Mouse (Mus musculus) liver, postnatal 0 days (tissue): ENCODE results near the gene Pdia4. TPM values are rescaled to one million over a fixed set of nuclear protein-coding genes. Genes with fewer than 3 reads are reported as not detected.

Experiments
- ATAC-seq: fragments of 200-750 bp; cut with Nextera tagmentation; 2 replicates; pipeline ENCODE4 v1.8.0; 2017; ENCODE audit warnings: mild to moderate bottlenecking, moderate library complexity
- DNase-seq: peaks from one replicate; pipeline ENCODE4 v3.0.0-alpha.2; 2016
- H3K27ac ChIP-seq: fragments of 300-500 bp; sonication (generic); 2 replicates; pipeline ENCODE4 v1.5.1; 2014; ENCODE audit warnings: antibody characterized with exemption, moderate library complexity, mild to moderate bottlenecking, low read depth
- H3K27me3 ChIP-seq: fragments of 300-500 bp; sonication (generic); 2 replicates; pipeline ENCODE4 v1.6.1; 2014; ENCODE audit warnings: low read length, control low read depth, mixed read lengths; ENCODE audit not compliant: insufficient read depth
- H3K36me3 ChIP-seq: fragments of 300-500 bp; sonication (generic); replicated peaks from 2 replicates; pipeline ENCODE4 v1.6.1; 2014; ENCODE audit warnings: mild to moderate bottlenecking, control low read depth, low read length, moderate library complexity, mixed read lengths; ENCODE audit not compliant: insufficient read depth
- H3K4me1 ChIP-seq: fragments of 300-500 bp; sonication (generic); 2 replicates; pipeline ENCODE4 v1.6.1; 2014; ENCODE audit warnings: antibody characterized with exemption, mild to moderate bottlenecking, control low read depth; ENCODE audit not compliant: insufficient read depth
- H3K4me2 ChIP-seq: fragments of 300-500 bp; sonication (generic); 2 replicates; pipeline ENCODE4 v1.6.1; 2014; ENCODE audit warnings: low read depth, mild to moderate bottlenecking, low read length, moderate library complexity, mixed read lengths
- H3K4me3 ChIP-seq: fragments of 300-500 bp; sonication (generic); 2 replicates; pipeline ENCODE4 v1.5.1; 2014; ENCODE audit warnings: low read depth, low read length
- H3K9ac ChIP-seq: fragments of 300-500 bp; sonication (generic); replicated peaks from 2 replicates; pipeline ENCODE4 v1.6.1; 2014; ENCODE audit warnings: mild to moderate bottlenecking, moderate library complexity
- H3K9me3 ChIP-seq: fragments of 300-500 bp; sonication (generic); 2 replicates; pipeline ENCODE4 v1.6.1; 2016; ENCODE audit warnings: mild to moderate bottlenecking, control low read depth, low read length, mixed read lengths
- CTCF ChIP-seq: sonication (generic); IDR thresholded peaks from 2 replicates; pipeline ENCODE4 v1.5.1; 2016; ENCODE audit warnings: antibody characterized with exemption, low read depth
- EP300 ChIP-seq: IDR thresholded peaks from 2 replicates; pipeline ENCODE4 v1.6.1; 2016; ENCODE audit warnings: antibody characterized with exemption, low read depth, mild to moderate bottlenecking
- WGBS: fragments of 180-500 bp; shearing (Covaris S2); extraction: QIAGEN DNeasy Blood & Tissue Kit; methylation state at CpG from one replicate; pipeline ENCODE4 v1.1.7; 2014; ENCODE audit not compliant: insufficient replicate concordance; 5-methylcytosine and 5-hydroxymethylcytosine counted together
- polyA plus RNA-seq: library from polyadenylated mRNA; unstranded; fragments of >200 nt; fragmentation: Nextera tagmentation; extraction: Ambion mirVana; gene quantifications from 2 replicates; pipeline ENCODE4 v1.2.1, GENCODE M21; 2015

Pdia4 gene
- polyA plus RNA-seq, 1 experiment from 2014 or later, result 101 TPM

GRCm38 (mm10) chr6:47816151-47816550 is 2.9 kb upstream of the Pdia4 start:
- ATAC-seq, result no peak
- H3K9ac ChIP-seq, result no peak overlapping the region
- WGBS, result 76% methylated on average over 1 of the region's 1 CpGs
- H3K36me3 ChIP-seq, result 0 out of 2 replicates have a peak, but pooled peaks cover 2% of the 10 kb centered on the region
- TF ChIP-seq EP300, result no peak
- TF ChIP-seq CTCF, result no peak
- no peaks in the 10 kb centered on the region for H3K9me3 ChIP-seq
- no peak overlapping the region for H3K4me3 ChIP-seq
- no peak overlapping the region for H3K4me2 ChIP-seq
- DNase-seq, result no peak
- no peaks in the 10 kb centered on the region for H3K27me3 ChIP-seq
- H3K27ac ChIP-seq, result no peak overlapping the region
- peaks cover 15% of the 10 kb centered on the region for H3K4me1 ChIP-seq

DNA sequence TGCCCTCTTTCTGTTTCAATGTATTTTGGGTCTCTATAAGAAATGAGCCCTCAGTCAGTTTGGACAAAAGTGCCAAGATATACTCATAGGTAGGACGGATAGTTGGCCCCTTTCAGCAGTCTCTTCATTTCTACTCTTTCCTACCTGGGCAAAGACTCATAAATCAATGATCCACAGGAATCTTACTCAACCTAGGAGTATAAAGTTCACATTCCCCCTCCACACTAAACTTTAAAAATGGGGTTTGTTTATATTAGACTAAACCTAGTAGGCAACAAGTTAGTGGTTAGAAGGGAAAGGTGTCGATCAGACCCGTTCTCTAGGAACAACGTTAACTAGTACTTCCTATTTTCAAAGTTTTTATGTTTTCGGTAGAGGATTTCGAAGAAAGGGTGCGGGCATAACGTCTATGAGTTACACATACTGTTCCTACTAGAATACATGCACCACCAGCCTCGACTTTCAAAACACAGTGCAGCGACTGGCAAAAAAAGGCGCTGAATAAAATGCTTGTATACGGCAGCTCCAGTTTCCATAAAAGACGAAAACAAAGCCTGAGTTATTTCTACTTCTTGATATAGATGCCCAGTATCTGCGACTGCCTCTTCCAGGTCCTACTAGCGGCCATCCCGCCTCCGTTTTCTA is 837 bp downstream of the Pdia4 start:
- Histone ChIP-seq H3K9me3 (no peaks in the 10 kb centered on the region), H3K4me2 (peak overlapping the region; percentile 80), H3K27me3 (no peaks in the 10 kb centered on the region), H3K4me1 (peaks cover 32% of the 10 kb centered on the region), H3K4me3 (peak overlapping the region; percentile 67), H3K9ac (peak overlapping the region; percentile 71), H3K27ac (peak overlapping the region; percentile 78), H3K36me3 (0 out of 2 replicates have a peak, but pooled peaks cover 9% of the 10 kb centered on the region)
- DNase-seq (no peak), ATAC-seq (no peak)
- under 1% methylated on average over 17 of the region's 17 CpGs for WGBS
- no peak for TF ChIP-seq CTCF
- no peak for TF ChIP-seq EP300

- H3K4me2 ChIP-seq, result peak overlapping the region; percentile 80
- H3K4me1 ChIP-seq, result peaks cover 32% of the 10 kb centered on the region
- ATAC-seq, result no peak
- H3K9ac ChIP-seq, result peak overlapping the region; percentile 71
- DNase-seq, result no peak
- WGBS, result 55% methylated on average over 5 of the region's 5 CpGs
- H3K27me3 ChIP-seq, result no peaks in the 10 kb centered on the region
- H3K27ac ChIP-seq, result peak overlapping the region; percentile 78; the same call in 1 of the 2 replicates
- peak overlapping the region; percentile 67; the same call in 1 of the 2 replicates for H3K4me3 ChIP-seq
- H3K9me3 ChIP-seq, result no peaks in the 10 kb centered on the region
- TF ChIP-seq EP300, result no peak
- TF ChIP-seq CTCF, result no peak
- peaks cover 15% of the 10 kb centered on the region for H3K36me3 ChIP-seq
These were observed 1.9 kb downstream of the Pdia4 start for GRCm38 (mm10) chr6:47811324-47811723.

- DNase-seq (no peak), ATAC-seq (no peak)
- Histone ChIP-seq H3K27me3 (no peaks in the 10 kb centered on the region), H3K36me3 (peaks cover 24% of the 10 kb centered on the region), H3K27ac (no peak overlapping the region), H3K4me3 (no peak overlapping the region), H3K4me1 (peaks cover 29% of the 10 kb centered on the region), H3K9ac (no peak overlapping the region), H3K4me2 (peak overlapping the region; percentile 38; the same call in 1 of the 2 replicates), H3K9me3 (no peaks in the 10 kb centered on the region)
- 62% methylated on average over 2 of the region's 2 CpGs for WGBS
- TF ChIP-seq CTCF, result peak; percentile 33; the same call in 1 of the 2 replicates
- no peak for TF ChIP-seq EP300
These were observed 3.0 kb downstream of the Pdia4 start for GRCm38 (mm10) chr6:47810181-47810580.

GRCm38 (mm10) chr6:47809053-47809452 is 4.2 kb downstream of the Pdia4 start:
- Histone ChIP-seq H3K27ac (0 out of 2 replicates have a peak overlapping the region, but pooled peaks have one; percentile 11), H3K4me2 (no peak overlapping the region), H3K36me3 (peaks cover 35% of the 10 kb centered on the region), H3K4me3 (no peak overlapping the region), H3K9me3 (no peaks in the 10 kb centered on the region), H3K27me3 (no peaks in the 10 kb centered on the region), H3K4me1 (peaks cover 26% of the 10 kb centered on the region), H3K9ac (0 out of 2 replicates have a peak overlapping the region, but pooled peaks have one; percentile 9)
- 70% methylated on average over 4 of the region's 4 CpGs for WGBS
- no peak for DNase-seq
- no peak for ATAC-seq
- TF ChIP-seq CTCF (no peak), EP300 (no peak)

- Histone ChIP-seq H3K36me3 (peaks cover 40% of the 10 kb centered on the region), H3K9ac (no peak overlapping the region), H3K4me3 (no peak overlapping the region), H3K4me1 (peaks cover 25% of the 10 kb centered on the region), H3K4me2 (no peak overlapping the region), H3K27me3 (no peaks in the 10 kb centered on the region), H3K9me3 (no peaks in the 10 kb centered on the region), H3K27ac (no peak overlapping the region)
- 81% methylated on average over 5 of the region's 5 CpGs for WGBS
- ATAC-seq (no peak), DNase-seq (no peak)
- no peak for TF ChIP-seq CTCF
- TF ChIP-seq EP300, result no peak
These were observed 4.7 kb downstream of the Pdia4 start for GRCm38 (mm10) chr6:47808545-47808944.

GRCm38 (mm10) chr6:47807419-47807818 is 5.8 kb downstream of the Pdia4 start:
- Histone ChIP-seq H3K4me2 (no peak overlapping the region), H3K36me3 (peaks cover 52% of the 10 kb centered on the region), H3K4me1 (peaks cover 25% of the 10 kb centered on the region), H3K27ac (no peak overlapping the region), H3K4me3 (no peak overlapping the region), H3K9me3 (no peaks in the 10 kb centered on the region), H3K9ac (no peak overlapping the region), H3K27me3 (no peaks in the 10 kb centered on the region)
- ATAC-seq, result no peak
- TF ChIP-seq EP300 (no peak), CTCF (no peak)
- 73% methylated on average over 2 of the region's 2 CpGs for WGBS
- no peak for DNase-seq
